Mouse (Mus musculus): ENCODE results near the gene Gipc3. TPM values are rescaled to one million over a fixed set of nuclear protein-coding genes. Genes with fewer than 3 reads are reported as not detected.

The Gipc3 gene
- polyA plus RNA-seq, 1 experiment from 2014 or later = 0.59 TPM

Other genes with a start within 250 kb of the Gipc3 start
- not detected for gene Creb3l3, start 244.4 kb downstream of the Gipc3 start, polyA plus RNA-seq (2015; fragmentation: Illumina TruSeq; extraction: RNeasy Lipid Tissue Mini Kit (QIAGEN cat#74804); ENCODE audit: insufficient read depth, low replicate concordance)
- gene Map2k2, start 237.4 kb downstream of the Gipc3 start, polyA plus RNA-seq (2015; fragmentation: Illumina TruSeq; extraction: RNeasy Lipid Tissue Mini Kit (QIAGEN cat#74804); ENCODE audit: insufficient read depth, low replicate concordance) = 27.7 TPM
- gene Zbtb7a, start 208.0 kb downstream of the Gipc3 start, polyA plus RNA-seq (2015; fragmentation: Illumina TruSeq; extraction: RNeasy Lipid Tissue Mini Kit (QIAGEN cat#74804); ENCODE audit: insufficient read depth, low replicate concordance) = 14.0 TPM
- 10.8 TPM for gene Pias4, start 175.3 kb downstream of the Gipc3 start, polyA plus RNA-seq (2015; fragmentation: Illumina TruSeq; extraction: RNeasy Lipid Tissue Mini Kit (QIAGEN cat#74804); ENCODE audit: insufficient read depth, low replicate concordance)
- 451 TPM for gene Eef2, start 166.6 kb downstream of the Gipc3 start, polyA plus RNA-seq (2015; fragmentation: Illumina TruSeq; extraction: RNeasy Lipid Tissue Mini Kit (QIAGEN cat#74804); ENCODE audit: insufficient read depth, low replicate concordance)
- gene Dapk3, start 160.3 kb downstream of the Gipc3 start, polyA plus RNA-seq (2015; fragmentation: Illumina TruSeq; extraction: RNeasy Lipid Tissue Mini Kit (QIAGEN cat#74804); ENCODE audit: insufficient read depth, low replicate concordance) = 8.6 TPM
- gene 4930442H23Rik, start 159.4 kb downstream of the Gipc3 start, polyA plus RNA-seq (2015; fragmentation: Illumina TruSeq; extraction: RNeasy Lipid Tissue Mini Kit (QIAGEN cat#74804); ENCODE audit: insufficient read depth, low replicate concordance) = not detected
- not detected for gene Nmrk2, start 141.2 kb downstream of the Gipc3 start, polyA plus RNA-seq (2015; fragmentation: Illumina TruSeq; extraction: RNeasy Lipid Tissue Mini Kit (QIAGEN cat#74804); ENCODE audit: insufficient read depth, low replicate concordance)
- 1.2 TPM for gene Atcay, start 112.4 kb downstream of the Gipc3 start, polyA plus RNA-seq (2015; fragmentation: Illumina TruSeq; extraction: RNeasy Lipid Tissue Mini Kit (QIAGEN cat#74804); ENCODE audit: insufficient read depth, low replicate concordance)
- gene Zfr2, start 110.1 kb downstream of the Gipc3 start, polyA plus RNA-seq (2015; fragmentation: Illumina TruSeq; extraction: RNeasy Lipid Tissue Mini Kit (QIAGEN cat#74804); ENCODE audit: insufficient read depth, low replicate concordance) = 1.5 TPM
- gene Matk, start 90.3 kb downstream of the Gipc3 start, polyA plus RNA-seq (2015; fragmentation: Illumina TruSeq; extraction: RNeasy Lipid Tissue Mini Kit (QIAGEN cat#74804); ENCODE audit: insufficient read depth, low replicate concordance) = 4.6 TPM
- gene Mrpl54, start 76.3 kb downstream of the Gipc3 start, polyA plus RNA-seq (2015; fragmentation: Illumina TruSeq; extraction: RNeasy Lipid Tissue Mini Kit (QIAGEN cat#74804); ENCODE audit: insufficient read depth, low replicate concordance) = 28.9 TPM
- gene Apba3, start 76.3 kb downstream of the Gipc3 start, polyA plus RNA-seq (2015; fragmentation: Illumina TruSeq; extraction: RNeasy Lipid Tissue Mini Kit (QIAGEN cat#74804); ENCODE audit: insufficient read depth, low replicate concordance) = 11.9 TPM
- gene Tjp3, start 51.7 kb downstream of the Gipc3 start, polyA plus RNA-seq (2015; fragmentation: Illumina TruSeq; extraction: RNeasy Lipid Tissue Mini Kit (QIAGEN cat#74804); ENCODE audit: insufficient read depth, low replicate concordance) = 2.6 TPM
- 26.7 TPM for gene Pip5k1c, start 50.3 kb downstream of the Gipc3 start, polyA plus RNA-seq (2015; fragmentation: Illumina TruSeq; extraction: RNeasy Lipid Tissue Mini Kit (QIAGEN cat#74804); ENCODE audit: insufficient read depth, low replicate concordance)
- 5.0 TPM for gene Cactin, start 22.2 kb downstream of the Gipc3 start, polyA plus RNA-seq (2015; fragmentation: Illumina TruSeq; extraction: RNeasy Lipid Tissue Mini Kit (QIAGEN cat#74804); ENCODE audit: insufficient read depth, low replicate concordance)
- 3.0 TPM for gene Tbxa2r, start 14.5 kb downstream of the Gipc3 start, polyA plus RNA-seq (2015; fragmentation: Illumina TruSeq; extraction: RNeasy Lipid Tissue Mini Kit (QIAGEN cat#74804); ENCODE audit: insufficient read depth, low replicate concordance)
- gene Hmg20b, start 7.2 kb upstream of the Gipc3 start, polyA plus RNA-seq (2015; fragmentation: Illumina TruSeq; extraction: RNeasy Lipid Tissue Mini Kit (QIAGEN cat#74804); ENCODE audit: insufficient read depth, low replicate concordance) = 30.0 TPM
- gene Mfsd12, start 14.2 kb upstream of the Gipc3 start, polyA plus RNA-seq (2015; fragmentation: Illumina TruSeq; extraction: RNeasy Lipid Tissue Mini Kit (QIAGEN cat#74804); ENCODE audit: insufficient read depth, low replicate concordance) = 2.8 TPM
- gene 4930404N11Rik, start 22.6 kb upstream of the Gipc3 start, polyA plus RNA-seq (2015; fragmentation: Illumina TruSeq; extraction: RNeasy Lipid Tissue Mini Kit (QIAGEN cat#74804); ENCODE audit: insufficient read depth, low replicate concordance) = 0.18 TPM
- gene Fzr1, start 35.2 kb upstream of the Gipc3 start, polyA plus RNA-seq (2015; fragmentation: Illumina TruSeq; extraction: RNeasy Lipid Tissue Mini Kit (QIAGEN cat#74804); ENCODE audit: insufficient read depth, low replicate concordance) = 7.7 TPM
- gene Dohh, start 41.2 kb upstream of the Gipc3 start, polyA plus RNA-seq (2015; fragmentation: Illumina TruSeq; extraction: RNeasy Lipid Tissue Mini Kit (QIAGEN cat#74804); ENCODE audit: insufficient read depth, low replicate concordance) = 1.9 TPM
- gene Gm48551, start 41.2 kb upstream of the Gipc3 start, polyA plus RNA-seq (2015; fragmentation: Illumina TruSeq; extraction: RNeasy Lipid Tissue Mini Kit (QIAGEN cat#74804); ENCODE audit: insufficient read depth, low replicate concordance) = 3.2 TPM
- 0.43 TPM for gene Gm48552, start 45.7 kb upstream of the Gipc3 start, polyA plus RNA-seq (2015; fragmentation: Illumina TruSeq; extraction: RNeasy Lipid Tissue Mini Kit (QIAGEN cat#74804); ENCODE audit: insufficient read depth, low replicate concordance)
- 9.5 TPM for gene Smim24, start 49.8 kb upstream of the Gipc3 start, polyA plus RNA-seq (2015; fragmentation: Illumina TruSeq; extraction: RNeasy Lipid Tissue Mini Kit (QIAGEN cat#74804); ENCODE audit: insufficient read depth, low replicate concordance)
- 9.4 TPM for gene Nfic, start 112.4 kb upstream of the Gipc3 start, polyA plus RNA-seq (2015; fragmentation: Illumina TruSeq; extraction: RNeasy Lipid Tissue Mini Kit (QIAGEN cat#74804); ENCODE audit: insufficient read depth, low replicate concordance)
- gene Celf5, start 139.4 kb upstream of the Gipc3 start, polyA plus RNA-seq (2015; fragmentation: Illumina TruSeq; extraction: RNeasy Lipid Tissue Mini Kit (QIAGEN cat#74804); ENCODE audit: insufficient read depth, low replicate concordance) = 0.15 TPM
- 27.7 TPM for gene Ncln, start 153.1 kb upstream of the Gipc3 start, polyA plus RNA-seq (2015; fragmentation: Illumina TruSeq; extraction: RNeasy Lipid Tissue Mini Kit (QIAGEN cat#74804); ENCODE audit: insufficient read depth, low replicate concordance)
- 15.6 TPM for gene S1pr4, start 156.9 kb upstream of the Gipc3 start, polyA plus RNA-seq (2015; fragmentation: Illumina TruSeq; extraction: RNeasy Lipid Tissue Mini Kit (QIAGEN cat#74804); ENCODE audit: insufficient read depth, low replicate concordance)
- gene Gna15, start 181.0 kb upstream of the Gipc3 start, polyA plus RNA-seq (2015; fragmentation: Illumina TruSeq; extraction: RNeasy Lipid Tissue Mini Kit (QIAGEN cat#74804); ENCODE audit: insufficient read depth, low replicate concordance) = 9.4 TPM
- 15.2 TPM for gene Gna11, start 201.9 kb upstream of the Gipc3 start, polyA plus RNA-seq (2015; fragmentation: Illumina TruSeq; extraction: RNeasy Lipid Tissue Mini Kit (QIAGEN cat#74804); ENCODE audit: insufficient read depth, low replicate concordance)
- gene Aes, start 216.2 kb upstream of the Gipc3 start, polyA plus RNA-seq (2015; fragmentation: Illumina TruSeq; extraction: RNeasy Lipid Tissue Mini Kit (QIAGEN cat#74804); ENCODE audit: insufficient read depth, low replicate concordance) = 105 TPM
- gene Tle2, start 231.3 kb upstream of the Gipc3 start, polyA plus RNA-seq (2015; fragmentation: Illumina TruSeq; extraction: RNeasy Lipid Tissue Mini Kit (QIAGEN cat#74804); ENCODE audit: insufficient read depth, low replicate concordance) = 17.3 TPM

Data from spleen, adult 10 weeks (tissue).